Mouse (Mus musculus) spleen, adult 2 months (tissue): ENCODE measurements around the gene Astn2.

ENCODE experiments used
- CTCF ChIP-seq: fragments of 200-500 bp; IDR thresholded peaks from 2 replicates; pipeline ENCODE4 v1.5.1; 2011; ENCODE audit warnings: mild to moderate bottlenecking, inconsistent platforms; ENCODE audit not compliant: insufficient read depth, insufficient read length, insufficient replicate concordance; ENCODE audit errors: extremely low read depth
- POLR2A ChIP-seq: fragments of 200-500 bp; IDR thresholded peaks from 2 replicates; pipeline ENCODE4 v1.6.1; 2011; ENCODE audit warnings: low read depth, low read length, inconsistent platforms

- TF ChIP-seq POLR2A (no peak), CTCF (no peak)
These were observed 370.6 kb downstream of the Astn2 start for GRCm38 (mm10) chr4:66033826-66034225.
